Mouse (Mus musculus) bone marrow macrophage, adult 2 months (primary cell): ENCODE results near the gene Ccdc71. TPM values are rescaled to one million over a fixed set of nuclear protein-coding genes. Genes with fewer than 3 reads are reported as not detected.

Experiments
- H3K27ac ChIP-seq: 2 replicates; pipeline ENCODE4 v1.5.1; 2012; ENCODE audit warnings: low read depth, low read length; ENCODE audit not compliant: insufficient read depth
- H3K4me1 ChIP-seq: 2 replicates; pipeline ENCODE4 v1.6.1; 2012; ENCODE audit warnings: low read length; ENCODE audit not compliant: control insufficient read depth, insufficient read depth
- H3K4me3 ChIP-seq: 2 replicates; pipeline ENCODE4 v1.5.1; 2012; ENCODE audit warnings: mild to moderate bottlenecking, low read length, moderate library complexity; ENCODE audit not compliant: insufficient read depth
- CTCF ChIP-seq: IDR thresholded peaks from 2 replicates; pipeline ENCODE4 v1.5.1; 2012; ENCODE audit warnings: low read depth, mild to moderate bottlenecking, low read length, moderate library complexity
- POLR2A ChIP-seq: IDR thresholded peaks from 2 replicates; pipeline ENCODE4 v1.6.1; 2012; ENCODE audit warnings: mild to moderate bottlenecking, low read depth, low read length, borderline replicate concordance
- polyA plus RNA-seq: library from polyadenylated mRNA; stranded (reverse); fragments of >200 nt; gene quantifications from 2 replicates; pipeline ENCODE4 v1.2.4, GENCODE M21; 2012; ENCODE audit not compliant: missing spikeins, insufficient read depth, insufficient read length

The Ccdc71 gene
- polyA plus RNA-seq, 1 experiment: 17.3 TPM

DNA sequence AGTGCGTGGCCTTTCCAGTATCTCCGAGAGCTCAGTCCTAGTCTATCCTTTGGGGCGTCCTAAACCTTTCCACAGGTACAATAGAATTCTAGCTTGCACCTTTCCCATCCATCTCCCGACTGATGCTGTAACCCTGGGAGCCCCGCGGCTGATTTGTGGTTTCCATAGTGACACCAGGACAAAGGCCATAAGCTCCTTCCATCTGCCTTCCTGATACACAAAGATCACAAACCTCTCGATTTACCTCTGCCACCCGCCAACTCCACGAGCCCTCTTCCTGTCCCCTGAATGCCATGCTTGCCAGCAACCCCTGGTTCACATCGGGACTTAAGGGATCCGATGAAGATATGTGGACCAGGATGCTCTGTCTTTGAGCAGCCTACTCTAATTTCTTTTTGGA, 18.9 kb downstream of the Ccdc71 start:
- no peak overlapping the region for H3K27ac ChIP-seq
- no peak overlapping the region for H3K4me3 ChIP-seq
- peaks cover 10% of the 10 kb centered on the region for H3K4me1 ChIP-seq
- TF ChIP-seq POLR2A (no peak), CTCF (no peak)

DNA sequence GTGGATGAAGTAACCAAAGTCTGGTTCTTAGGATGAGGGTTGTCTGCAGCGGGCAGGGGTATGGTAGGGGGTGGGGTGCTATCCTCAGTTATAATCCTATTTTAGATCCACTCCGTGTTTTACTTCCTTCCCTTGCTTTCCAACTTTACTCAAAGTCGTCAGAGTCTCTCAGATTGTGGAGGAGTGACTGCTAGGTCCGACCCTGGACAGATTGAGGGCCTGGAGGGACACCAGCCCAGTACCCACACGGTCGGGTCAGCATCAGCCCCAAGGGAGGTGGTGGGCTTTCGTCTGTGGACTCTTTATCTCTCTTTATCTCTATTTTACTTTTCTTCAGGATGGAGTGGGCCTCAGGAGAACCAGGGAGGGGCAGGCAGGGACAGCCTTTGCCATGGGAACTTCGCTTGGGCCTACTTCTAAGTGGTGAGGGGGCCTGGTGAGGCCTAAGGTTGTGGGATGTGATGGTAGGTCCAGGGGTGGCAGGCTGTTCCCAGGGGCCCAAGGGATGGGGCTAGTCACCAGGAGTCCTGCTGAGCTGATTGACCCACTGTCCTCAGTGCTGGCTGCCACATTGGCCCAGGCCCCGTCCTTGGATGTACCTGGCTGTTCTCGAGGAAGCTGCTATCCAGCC, 19.5 kb downstream of the Ccdc71 start, which contains the start of gene Lamb2:
Lamb2 (plus strand) TSS at position 16 of the 631 bp plus-strand sequence.
- H3K4me3 ChIP-seq: peak within 1 kb of the TSS; percentile 23
- H3K4me1 ChIP-seq: peaks cover 6% of the 10 kb centered on the region; the same call in 1 of the 2 replicates
- TF ChIP-seq POLR2A (no peak), CTCF (no peak)
- no peak within 1 kb of the TSS for H3K27ac ChIP-seq

DNA sequence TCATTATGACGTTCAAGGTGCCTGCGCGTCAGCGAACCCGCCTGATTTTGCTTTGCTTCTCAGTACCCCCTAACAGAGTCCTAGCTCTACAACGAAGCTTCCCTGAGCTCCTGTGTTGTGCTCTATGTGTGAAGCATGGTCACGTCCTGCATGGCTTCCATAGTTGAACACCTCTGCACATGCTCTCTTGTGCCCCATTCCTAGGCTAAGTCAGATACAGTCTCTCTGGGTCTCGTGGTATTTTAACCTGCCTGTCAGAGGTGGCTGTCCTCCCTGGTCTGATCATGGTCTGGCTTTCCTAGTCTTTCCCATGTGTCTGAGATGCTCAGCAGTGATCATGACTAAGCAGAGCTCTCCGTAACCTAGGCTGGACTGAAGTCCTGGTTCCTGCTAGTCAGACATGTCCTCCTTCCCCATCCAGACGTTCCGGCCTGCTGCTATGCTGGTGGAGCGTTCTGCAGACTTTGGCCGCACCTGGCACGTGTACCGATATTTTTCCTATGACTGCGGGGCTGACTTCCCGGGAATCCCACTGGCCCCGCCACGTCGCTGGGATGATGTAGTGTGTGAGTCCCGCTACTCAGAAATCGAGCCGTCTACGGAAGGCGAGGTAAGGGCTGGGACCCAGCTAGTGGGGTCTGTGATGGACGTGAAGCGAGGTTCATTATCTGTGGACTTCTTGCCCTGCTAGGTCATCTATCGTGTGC, 20.6 kb downstream of the Ccdc71 start:
- Histone ChIP-seq H3K4me1 (no peaks in the 10 kb centered on the region), H3K4me3 (no peak overlapping the region), H3K27ac (no peak overlapping the region)
- TF ChIP-seq POLR2A: no peak

DNA sequence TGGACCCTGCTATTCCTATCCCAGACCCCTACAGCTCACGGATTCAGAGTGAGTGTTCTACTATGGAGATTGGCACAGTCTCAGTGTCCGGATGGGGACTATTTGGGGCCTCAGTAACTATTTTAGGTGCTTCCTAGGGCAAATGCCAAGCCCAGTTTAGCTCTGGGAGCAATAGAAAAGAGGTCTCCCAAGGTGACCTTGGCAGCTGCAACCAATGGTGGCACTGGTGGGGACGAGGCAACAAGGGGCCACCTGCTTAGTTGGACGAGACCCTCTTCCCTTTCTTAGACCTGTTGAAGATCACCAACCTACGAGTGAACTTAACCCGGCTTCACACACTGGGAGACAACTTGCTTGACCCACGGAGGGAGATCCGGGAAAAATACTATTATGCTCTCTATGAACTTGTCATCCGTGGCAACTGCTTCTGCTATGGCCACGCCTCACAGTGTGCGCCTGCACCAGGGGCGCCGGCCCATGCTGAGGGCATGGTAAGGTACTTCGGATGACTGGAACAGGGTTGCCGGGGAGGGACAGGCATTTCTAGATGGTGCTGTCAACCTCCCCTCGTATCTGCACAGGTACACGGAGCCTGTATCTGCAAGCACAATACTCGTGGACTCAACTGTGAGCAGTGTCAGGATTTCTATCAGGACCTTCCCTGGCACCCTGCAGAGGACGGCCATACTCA, 21.3 kb downstream of the Ccdc71 start:
- TF ChIP-seq CTCF: no peak
- no peak for TF ChIP-seq POLR2A
- H3K4me3 ChIP-seq: no peak overlapping the region
- no peaks in the 10 kb centered on the region for H3K4me1 ChIP-seq
- no peak overlapping the region for H3K27ac ChIP-seq

DNA sequence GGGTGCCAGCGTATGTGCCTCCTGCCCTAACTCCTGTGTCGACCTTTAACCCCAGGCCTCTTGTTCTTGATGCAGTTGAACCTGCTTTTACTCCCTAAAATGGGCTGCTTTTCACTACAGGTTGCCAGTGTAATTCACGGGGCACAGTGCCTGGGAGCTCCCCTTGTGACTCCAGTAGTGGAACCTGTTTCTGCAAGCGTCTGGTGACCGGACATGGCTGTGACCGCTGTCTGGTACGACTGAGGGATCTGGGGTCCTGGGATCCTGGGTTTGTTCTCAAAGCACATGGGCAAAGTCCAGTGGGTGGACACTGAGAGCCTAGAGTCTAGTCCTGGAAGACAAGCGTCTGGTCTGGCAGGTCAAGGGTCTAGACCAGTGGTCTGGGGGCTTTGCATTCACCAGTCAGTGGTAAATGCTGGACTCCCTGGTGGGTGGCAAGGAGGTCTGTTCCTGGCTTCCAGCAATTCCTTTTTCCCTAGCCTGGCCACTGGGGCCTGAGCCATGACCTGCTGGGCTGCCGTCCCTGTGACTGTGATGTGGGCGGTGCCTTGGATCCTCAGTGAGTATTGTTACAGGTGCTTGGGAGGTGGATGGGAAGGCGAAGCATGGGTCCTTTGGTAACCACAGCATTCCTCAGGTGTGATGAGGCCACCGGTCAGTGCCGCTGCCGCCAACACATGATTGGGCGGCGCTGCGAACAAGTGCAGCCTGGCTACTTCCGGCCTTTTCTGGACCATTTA, 22.9 kb downstream of the Ccdc71 start:
- TF ChIP-seq CTCF (no peak), POLR2A (no peak)
- no peak overlapping the region for H3K27ac ChIP-seq
- no peak overlapping the region for H3K4me3 ChIP-seq
- H3K4me1 ChIP-seq: no peaks in the 10 kb centered on the region

DNA sequence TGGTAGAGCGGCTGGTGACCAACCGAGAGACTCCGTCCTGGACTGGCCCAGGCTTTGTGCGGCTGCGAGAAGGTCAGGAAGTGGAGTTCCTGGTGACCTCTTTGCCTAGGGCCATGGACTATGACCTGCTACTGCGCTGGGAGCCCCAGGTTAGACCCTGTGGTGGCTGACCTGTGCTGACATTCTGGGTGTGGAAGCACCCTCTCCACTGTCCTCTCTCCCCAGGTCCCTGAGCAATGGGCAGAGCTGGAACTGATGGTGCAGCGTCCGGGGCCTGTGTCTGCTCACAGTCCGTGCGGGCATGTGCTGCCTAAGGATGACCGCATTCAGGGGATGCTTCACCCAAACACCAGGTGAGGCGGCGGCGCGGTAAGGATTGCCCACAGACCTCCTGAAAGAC, 23.7 kb downstream of the Ccdc71 start:
- no peaks in the 10 kb centered on the region for H3K4me1 ChIP-seq
- H3K27ac ChIP-seq: no peak overlapping the region
- TF ChIP-seq POLR2A (no peak), CTCF (no peak)
- no peak overlapping the region for H3K4me3 ChIP-seq

DNA sequence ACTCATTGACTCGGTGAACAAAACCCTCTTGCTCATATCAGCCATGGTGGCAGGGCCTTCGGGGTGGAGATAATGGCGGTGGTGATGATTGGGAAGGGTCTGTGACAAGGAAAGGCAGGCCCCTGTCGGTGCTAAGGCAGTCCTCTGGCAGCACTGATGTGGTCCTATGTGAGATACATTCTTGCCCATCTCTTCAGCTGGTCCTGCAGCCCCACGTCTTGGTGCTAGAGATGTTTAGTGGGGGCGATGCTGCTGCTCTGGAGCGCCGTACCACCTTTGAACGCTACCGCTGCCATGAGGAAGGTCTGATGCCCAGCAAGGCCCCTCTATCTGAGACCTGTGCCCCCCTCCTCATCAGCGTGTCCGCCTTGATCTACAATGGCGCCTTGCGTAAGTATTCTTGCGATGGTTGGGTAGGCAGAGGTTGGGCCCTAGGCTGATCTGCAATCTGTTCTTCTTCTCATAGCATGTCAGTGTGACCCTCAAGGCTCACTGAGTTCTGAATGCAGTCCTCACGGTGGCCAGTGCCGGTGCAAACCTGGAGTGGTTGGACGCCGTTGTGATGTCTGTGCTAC, 25.1 kb downstream of the Ccdc71 start:
- H3K27ac ChIP-seq: no peak overlapping the region
- no peak overlapping the region for H3K4me3 ChIP-seq
- H3K4me1 ChIP-seq: peaks cover 6% of the 10 kb centered on the region; the same call in 1 of the 2 replicates
- TF ChIP-seq POLR2A (no peak), CTCF (no peak)

DNA sequence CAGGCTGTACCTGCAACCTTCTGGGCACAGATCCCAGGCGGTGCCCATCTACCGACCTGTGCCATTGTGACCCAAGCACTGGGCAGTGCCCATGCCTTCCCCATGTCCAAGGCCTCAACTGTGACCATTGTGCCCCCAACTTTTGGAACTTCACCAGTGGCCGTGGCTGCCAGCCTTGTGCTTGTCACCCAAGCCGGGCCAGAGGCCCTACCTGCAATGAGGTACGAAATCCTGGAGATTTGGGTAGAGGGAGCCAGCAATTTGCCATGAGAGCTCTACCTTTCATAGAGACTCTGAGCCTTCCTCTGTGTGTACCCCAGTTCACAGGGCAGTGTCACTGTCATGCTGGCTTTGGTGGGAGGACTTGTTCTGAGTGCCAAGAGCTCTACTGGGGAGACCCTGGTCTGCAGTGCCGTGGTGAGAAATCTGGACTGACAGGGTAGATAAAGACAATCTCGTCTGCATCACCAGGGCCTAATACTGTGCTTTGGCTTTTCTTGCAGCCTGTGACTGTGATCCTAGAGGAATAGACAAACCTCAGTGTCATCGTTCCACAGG, 26.7 kb downstream of the Ccdc71 start:
- TF ChIP-seq CTCF: no peak
- no peak for TF ChIP-seq POLR2A
- Histone ChIP-seq H3K4me1 (peaks cover 6% of the 10 kb centered on the region; the same call in 1 of the 2 replicates), H3K27ac (no peak overlapping the region), H3K4me3 (no peak overlapping the region)

DNA sequence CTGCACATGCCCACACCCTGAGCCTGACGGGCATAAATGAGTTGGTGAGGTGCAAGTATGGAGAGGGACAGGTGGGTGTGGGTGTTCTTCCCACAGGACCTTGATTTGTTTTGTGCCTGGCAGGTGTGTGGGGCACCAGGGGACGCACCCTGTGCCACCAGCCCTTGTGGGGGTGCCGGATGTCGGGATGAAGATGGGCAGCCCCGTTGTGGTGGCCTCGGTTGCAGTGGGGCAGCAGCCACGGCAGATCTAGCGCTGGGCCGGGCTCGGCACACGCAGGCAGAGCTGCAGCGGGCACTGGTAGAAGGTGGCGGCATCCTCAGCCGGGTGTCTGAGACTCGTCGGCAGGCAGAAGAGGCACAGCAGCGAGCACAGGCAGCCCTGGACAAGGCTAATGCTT, 28.1 kb downstream of the Ccdc71 start:
- H3K27ac ChIP-seq: no peak overlapping the region
- no peak for TF ChIP-seq POLR2A
- TF ChIP-seq CTCF: no peak
- peaks cover 13% of the 10 kb centered on the region for H3K4me1 ChIP-seq
- no peak overlapping the region for H3K4me3 ChIP-seq
